ENCODE assay signal across 9 mouse cellular contexts in genomic region chr2:174675642-174676041, GRCm38 (mm10). TPM values are rescaled to one million over a fixed set of nuclear protein-coding genes. Genes with fewer than 3 reads are reported as not detected.
DNase-seq lines count a peak whose midpoint lies in the region; ATAC-seq lines count a peak whose summit lies in the region.
"Had no signal": no experiment of that assay in that cellular context is flagged by ENCODE, and none has a peak within 500 bp of the region (broad histone marks: within the 10 kb centered on the region; RNA-seq: fewer than 3 reads in every experiment).

No protein-coding gene starts in this region.

- no peak overlapping the region for H3K4me2 ChIP-seq in limb, embryonic 11.5 days (ENCODE audit: low read depth, severe bottlenecking)
- H3K4me2 ChIP-seq in neural tube, embryonic 11.5 days (ENCODE audit: low read depth) = no peak overlapping the region
- H3K4me2 ChIP-seq: limb, embryonic 12.5 days had no signal

- H3K4me3 ChIP-seq in limb, embryonic 11.5 days (ENCODE audit: low read depth, low read length) = no peak overlapping the region
- no peak overlapping the region for H3K4me3 ChIP-seq in neural tube, embryonic 11.5 days (ENCODE audit: low read depth, low read length)
- H3K4me3 ChIP-seq: limb, embryonic 12.5 days had no signal

- no peak overlapping the region for H3K27ac ChIP-seq in limb, embryonic 11.5 days (replicated peaks; ENCODE audit: low read depth, low read length)
- H3K27ac ChIP-seq in neural tube, embryonic 11.5 days (ENCODE audit: low read depth, low read length) = no peak overlapping the region
- H3K27ac ChIP-seq: limb, embryonic 12.5 days had no signal

- H3K4me1 ChIP-seq in limb, embryonic 11.5 days (ENCODE audit: control insufficient read depth, insufficient read depth, low read length) = peaks cover 10% of the 10 kb centered on the region
- no peaks in the 10 kb centered on the region for H3K4me1 ChIP-seq in neural tube, embryonic 11.5 days (ENCODE audit: control insufficient read depth, insufficient read depth, low read length)

- 16% methylated on average over 9 of the region's 9 CpGs for WGBS in limb, embryonic 11.5 days
- WGBS in neural tube, embryonic 11.5 days = 20% methylated on average over 9 of the region's 9 CpGs

- DNase-seq in 416B (ENCODE audit: low read depth) = peak; percentile 65
- peak; percentile 72 for DNase-seq in NIH3T3 (ENCODE audit: low read depth)
- DNase-seq in cerebellum, adult 9-10 months = peak; percentile 62
- peak; percentile 67 for DNase-seq in gastrocnemius, adult 18-20 months (ENCODE audit: low spot score)
- DNase-seq in kidney, adult 18-20 months = peak; percentile 78
- peak; percentile 92 for DNase-seq in limb, embryonic 11.5 days (ENCODE audit: low spot score)
- DNase-seq in neural tube, embryonic 11.5 days (ENCODE audit: low spot score) = peak; percentile 80
- DNase-seq in testis, postnatal 14 days (ENCODE audit: low spot score) = peak; percentile 68

- no peaks in the 10 kb centered on the region for H3K36me3 ChIP-seq in limb, embryonic 11.5 days (ENCODE audit: control insufficient read depth, insufficient read depth, low read length)
- no peaks in the 10 kb centered on the region for H3K36me3 ChIP-seq in neural tube, embryonic 11.5 days (ENCODE audit: control insufficient read depth, insufficient read depth, low read length)
- H3K36me3 ChIP-seq: limb, embryonic 12.5 days had no signal

- no peaks in the 10 kb centered on the region for H3K9me3 ChIP-seq in limb, embryonic 11.5 days (ENCODE audit: control insufficient read depth, low read length)
- H3K9me3 ChIP-seq in neural tube, embryonic 11.5 days (ENCODE audit: control insufficient read depth, low read length) = no peaks in the 10 kb centered on the region
- H3K9me3 ChIP-seq: limb, embryonic 12.5 days had no signal

- no peak for ATAC-seq in limb, embryonic 11.5 days (ENCODE audit: insufficient number of reproducible peaks, low FRiP score, low TSS enrichment, low read depth)
- no peak for ATAC-seq in neural tube, embryonic 11.5 days (ENCODE audit: insufficient read depth, low FRiP score, low TSS enrichment)

- no peak overlapping the region for H3K9ac ChIP-seq in limb, embryonic 11.5 days (ENCODE audit: low read length)
- no peak overlapping the region for H3K9ac ChIP-seq in neural tube, embryonic 11.5 days (ENCODE audit: low read length)
- H3K9ac ChIP-seq: limb, embryonic 12.5 days had no signal

- H3K27me3 ChIP-seq in limb, embryonic 11.5 days (ENCODE audit: control insufficient read depth, insufficient read depth, low read length) = no peaks in the 10 kb centered on the region
- H3K27me3 ChIP-seq in neural tube, embryonic 11.5 days (ENCODE audit: control insufficient read depth, insufficient read depth, low read length) = no peaks in the 10 kb centered on the region

RNA-seq across cellular contexts. Expression of gene Zfp831, which starts 32.3 kb away (rescaled TPM):
- total RNA-seq in gastrocnemius, adult 18-20 months (2021) = under 1 TPM; 0.02 TPM
- 0.03 TPM in 1 of 2 replicates, not detected in the other for polyA plus RNA-seq in limb, embryonic 11.5 days (2014; fragmentation: Nextera tagmentation; extraction: Ambion mirVana)
- polyA plus RNA-seq in neural tube, embryonic 11.5 days (2014; fragmentation: Nextera tagmentation; extraction: Ambion mirVana) = 0.03 TPM in 1 of 2 replicates, not detected in the other
- polyA plus RNA-seq: limb, embryonic 12.5 days had no signal
